Mouse (Mus musculus): Measurements from ENCODE around the gene Sec31a.
A peak's percentile ranks its signal among the peaks of the same experiment; 100 is the strongest.

Gene Sec31a

DNA sequence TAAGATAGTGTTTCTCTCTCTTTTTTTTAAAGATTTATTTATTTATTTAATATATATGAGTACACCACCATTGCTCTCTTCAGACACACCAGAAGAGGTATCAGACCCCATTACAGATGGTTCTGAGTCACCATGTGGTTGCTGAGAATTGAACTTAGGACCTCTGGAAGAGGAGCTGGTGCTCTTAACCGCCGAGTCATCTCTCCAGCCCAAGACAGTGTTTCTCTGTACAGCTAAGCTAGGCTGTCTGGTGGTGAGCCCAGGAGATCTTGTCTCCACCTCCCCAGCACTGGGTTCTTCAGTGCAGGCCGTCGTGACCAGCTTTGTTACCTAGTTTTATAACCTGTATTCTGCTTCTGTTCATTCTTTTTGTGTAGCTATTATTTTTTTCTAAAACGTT lies 5.8 kb downstream of the Sec31a start:
- DNase-seq (ENCODE audit: low read depth, low spot score) = peak; percentile 75

DNA sequence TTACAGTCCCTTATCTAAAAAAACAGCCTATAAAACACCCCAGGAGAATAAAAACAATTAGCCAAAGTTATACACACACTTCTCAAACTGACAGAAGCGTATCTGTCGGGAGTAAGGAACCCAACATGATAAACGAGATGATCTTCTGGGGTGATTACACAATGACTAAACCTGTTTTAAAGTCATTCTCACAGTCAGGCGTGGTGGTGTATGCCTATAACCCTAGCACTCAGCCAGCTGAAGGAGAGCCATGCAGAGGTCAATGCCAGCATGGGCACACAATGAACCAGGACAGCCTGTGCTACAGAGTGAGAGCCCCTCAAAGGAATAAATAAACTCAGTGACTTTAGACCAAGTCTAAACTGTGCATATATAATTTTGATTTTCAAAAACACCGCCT lies 7.5 kb downstream of the Sec31a start:
- no peak for DNase-seq (ENCODE audit: low read depth, low spot score)

DNA sequence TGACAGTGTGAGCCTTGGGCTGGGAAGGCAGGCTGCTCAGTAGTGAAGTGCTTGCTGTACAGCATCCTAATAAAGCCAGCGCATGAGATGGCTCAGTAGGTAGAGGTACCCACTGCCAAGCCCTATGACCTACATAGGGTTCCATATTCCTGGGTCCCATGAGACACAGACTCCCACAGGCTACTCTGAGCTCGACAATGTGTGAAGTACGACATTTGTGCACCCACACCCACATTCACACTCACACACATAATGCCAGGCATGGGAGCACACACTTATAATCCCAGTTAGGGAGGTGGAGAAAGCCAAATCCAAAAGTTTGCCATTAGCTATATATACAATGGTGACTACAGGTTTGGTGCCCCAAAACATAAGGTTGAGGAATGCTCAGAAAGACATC lies 19.3 kb downstream of the Sec31a start:
- DNase-seq (ENCODE audit: low read depth, low spot score) = no peak

DNA sequence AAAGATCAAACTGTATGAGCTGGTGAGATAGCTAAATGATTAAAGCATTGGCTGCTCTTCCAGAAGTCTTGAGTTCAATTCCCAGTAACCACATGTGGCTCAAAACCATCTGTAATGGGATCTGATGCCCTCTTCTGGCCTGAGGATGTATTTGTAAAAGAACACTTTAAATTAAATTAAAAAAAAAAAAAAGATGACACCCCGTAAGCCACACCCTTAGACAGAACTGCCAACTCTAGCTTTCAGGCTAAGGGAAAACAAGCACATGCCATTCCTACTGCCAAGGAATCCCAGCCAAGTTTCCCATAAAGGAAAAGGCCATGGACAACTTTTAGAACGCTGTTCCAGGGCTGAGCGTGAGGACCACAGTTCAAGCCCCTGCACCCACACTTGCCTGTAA lies 22.4 kb downstream of the Sec31a start:
- DNase-seq (ENCODE audit: low read depth, low spot score) = peak; percentile 74

DNA sequence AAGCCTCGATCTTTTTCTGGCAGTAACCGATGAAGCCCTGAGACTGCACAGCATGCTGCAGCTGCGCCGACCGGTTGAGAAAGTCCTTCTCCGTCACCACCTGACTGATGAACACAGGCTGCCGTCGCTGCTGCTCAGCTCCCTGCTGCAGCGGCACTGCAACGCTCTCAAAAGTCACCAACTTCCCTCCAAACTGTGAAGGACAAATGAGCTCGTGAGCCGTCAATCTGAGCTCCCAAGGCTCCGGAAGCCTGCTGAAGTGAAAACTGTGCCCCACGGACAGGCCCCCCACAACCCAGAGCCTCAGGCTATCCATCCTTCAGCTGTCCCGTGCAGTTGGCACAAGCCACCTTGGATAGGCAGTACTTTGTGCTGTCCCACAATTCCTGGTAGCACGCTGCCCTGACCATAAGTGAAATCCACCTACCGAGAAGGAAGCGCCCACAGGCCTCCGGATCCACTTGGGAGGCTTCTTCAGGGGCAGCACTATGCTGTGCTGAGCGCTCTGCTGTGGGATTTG lies 23.5 kb downstream of the Sec31a start:
- DNase-seq (ENCODE audit: low read depth, low spot score) = no peak

DNA sequence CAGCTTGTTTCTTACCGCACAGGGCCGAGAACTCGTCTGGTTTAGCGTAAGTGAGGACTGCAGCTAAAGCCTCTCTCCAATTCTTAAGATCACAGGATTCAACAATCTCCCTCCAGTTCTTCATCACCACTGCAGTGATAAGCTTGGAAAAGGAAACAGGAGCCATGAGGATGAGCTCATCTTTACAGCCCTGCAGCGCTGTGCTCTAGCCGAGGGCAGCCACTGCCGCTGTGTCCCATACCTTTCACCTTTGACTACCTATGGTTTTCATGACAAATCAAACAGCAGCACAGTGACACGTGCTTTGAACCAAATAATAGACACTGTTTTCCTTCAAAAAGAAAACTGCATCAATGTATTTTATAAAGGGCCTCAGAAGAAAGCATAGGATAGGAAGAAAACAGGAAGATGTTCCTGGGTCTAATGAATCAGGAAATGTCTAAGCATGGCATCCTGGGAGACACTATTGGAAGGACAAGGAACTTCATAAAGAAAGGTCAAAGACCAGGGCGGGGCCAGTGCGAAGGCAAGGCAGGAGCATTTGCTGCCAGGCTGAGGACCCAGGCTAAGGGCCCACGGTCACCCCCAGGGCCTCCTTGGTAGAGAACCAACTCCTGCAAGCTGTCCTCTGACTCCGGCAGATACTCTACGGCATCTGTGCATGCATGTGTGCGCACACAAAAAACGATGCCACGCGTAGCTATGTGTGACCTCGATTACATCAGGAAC lies 32.1 kb downstream of the Sec31a start:
- DNase-seq (ENCODE audit: low read depth, low spot score) = no peak

DNA sequence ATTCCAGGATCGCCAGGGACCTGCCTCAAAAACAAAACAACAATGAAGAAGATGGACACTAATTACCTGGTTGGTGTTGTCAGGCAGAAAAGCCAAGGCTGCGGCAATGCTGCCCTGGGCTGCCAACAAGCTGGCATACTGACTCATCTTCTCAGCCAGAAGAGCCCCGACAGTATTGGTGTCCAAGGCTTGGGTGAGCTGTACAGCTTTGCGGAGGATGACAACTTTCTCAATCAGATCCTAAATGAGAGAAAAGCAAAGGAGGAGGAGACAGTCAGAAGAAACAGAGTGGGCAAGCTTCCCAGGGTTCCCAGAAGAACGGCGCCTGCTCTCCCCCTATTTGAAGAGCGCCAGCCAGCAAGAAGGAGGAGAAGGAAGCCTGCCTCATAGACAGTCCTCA lies 34.9 kb downstream of the Sec31a start:
- no peak for DNase-seq (ENCODE audit: low read depth, low spot score)

DNA sequence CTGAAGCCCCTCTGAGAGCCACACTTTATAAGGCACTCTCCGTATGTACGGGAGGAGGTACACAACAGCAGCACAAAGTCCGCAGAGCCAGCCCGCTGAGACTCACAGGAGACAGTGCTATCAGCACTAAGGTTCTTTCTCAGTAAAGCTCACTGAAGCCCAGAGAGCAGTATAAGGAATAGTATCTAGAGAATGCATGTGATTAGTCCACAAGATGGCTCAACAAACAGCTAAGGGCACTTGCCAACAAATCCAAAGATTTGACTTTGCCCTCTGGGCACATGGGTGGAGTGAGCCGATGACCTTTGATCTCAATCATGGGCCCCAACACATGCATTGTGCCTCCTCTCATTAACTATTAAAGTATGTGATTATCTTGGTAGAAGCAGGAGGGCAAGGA lies 35.8 kb downstream of the Sec31a start:
- no peak for DNase-seq (ENCODE audit: low read depth, low spot score)

DNA sequence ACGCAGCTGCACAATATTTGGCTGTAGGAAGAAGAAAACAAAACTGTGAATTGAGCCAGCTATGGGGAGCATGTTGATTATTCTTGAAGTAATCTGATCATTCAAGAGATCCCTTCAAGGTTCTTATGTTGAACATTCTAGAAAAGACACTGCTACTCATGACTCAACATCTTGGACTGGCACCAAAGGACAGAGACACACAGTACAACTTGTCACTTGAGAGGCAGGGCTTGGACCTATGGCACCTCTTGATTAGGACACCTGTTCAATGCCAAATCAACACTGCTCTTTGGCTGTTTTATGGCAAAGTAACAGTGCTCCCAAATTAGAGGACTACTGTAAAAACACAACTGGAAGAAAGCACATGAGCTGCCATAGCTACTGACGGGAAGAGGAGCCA lies 37.1 kb downstream of the Sec31a start:
- DNase-seq (ENCODE audit: low read depth, low spot score) = no peak

DNA sequence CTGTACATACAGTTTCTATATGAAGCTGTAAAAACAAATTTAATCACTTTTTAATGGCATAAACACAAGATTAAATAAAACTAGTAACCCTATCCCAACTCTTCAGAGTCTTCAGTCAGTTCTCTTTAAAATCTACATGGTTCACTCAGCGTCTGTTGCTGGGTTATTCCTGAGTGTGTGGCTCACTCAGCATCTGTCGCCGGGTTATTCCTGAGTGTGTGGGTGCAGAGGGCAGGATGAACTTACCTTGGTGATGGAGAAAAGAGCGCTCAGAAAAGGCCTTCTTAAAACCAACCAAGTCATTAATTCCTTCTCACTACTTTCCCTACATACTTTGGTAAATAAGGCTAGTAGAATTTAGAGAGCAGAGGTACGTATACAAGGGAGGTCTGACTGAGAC lies 37.8 kb downstream of the Sec31a start:
- DNase-seq (ENCODE audit: low read depth, low spot score) = no peak

DNA sequence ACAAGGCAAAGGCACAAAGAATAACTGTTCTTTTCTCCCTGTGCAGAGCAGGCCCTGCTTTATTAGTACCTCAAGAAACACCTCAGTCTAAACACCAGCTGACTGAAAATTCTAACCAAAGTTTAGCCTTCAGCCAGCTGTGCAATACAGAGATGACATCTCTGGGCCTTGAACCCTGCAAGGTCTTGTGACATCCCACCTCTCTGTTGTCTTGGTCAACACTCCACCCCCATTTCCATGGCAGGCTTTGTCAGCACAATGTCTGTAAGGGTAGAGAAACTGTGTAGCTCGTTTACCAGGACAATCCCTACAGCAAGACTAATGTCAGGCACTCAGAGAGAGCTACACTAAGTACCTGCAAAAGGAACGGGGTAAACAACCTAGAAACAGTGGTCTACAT lies 38.7 kb downstream of the Sec31a start:
- no peak for DNase-seq (ENCODE audit: low read depth, low spot score)

DNA sequence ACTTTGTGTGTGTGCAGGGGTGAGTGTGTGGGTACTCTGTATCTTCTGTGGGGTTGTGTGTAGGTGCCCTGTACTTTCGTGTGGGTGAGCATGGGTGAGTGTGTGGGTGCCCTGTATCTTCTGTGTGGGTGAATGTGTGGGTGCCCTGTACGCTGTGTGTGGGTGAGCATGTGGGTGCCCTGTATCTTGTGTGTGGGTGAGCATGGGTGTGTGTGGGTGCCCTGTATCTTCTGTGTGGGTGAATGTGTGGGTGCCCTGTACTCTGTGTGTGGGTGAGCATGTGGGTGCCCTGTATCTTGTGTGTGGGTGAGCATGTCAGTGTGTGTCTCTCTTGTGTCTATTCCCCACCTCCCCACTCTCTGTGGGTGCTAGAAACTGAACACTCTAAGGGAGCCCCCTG lies 41.3 kb downstream of the Sec31a start:
- no peak for DNase-seq (ENCODE audit: low read depth, low spot score)

DNA sequence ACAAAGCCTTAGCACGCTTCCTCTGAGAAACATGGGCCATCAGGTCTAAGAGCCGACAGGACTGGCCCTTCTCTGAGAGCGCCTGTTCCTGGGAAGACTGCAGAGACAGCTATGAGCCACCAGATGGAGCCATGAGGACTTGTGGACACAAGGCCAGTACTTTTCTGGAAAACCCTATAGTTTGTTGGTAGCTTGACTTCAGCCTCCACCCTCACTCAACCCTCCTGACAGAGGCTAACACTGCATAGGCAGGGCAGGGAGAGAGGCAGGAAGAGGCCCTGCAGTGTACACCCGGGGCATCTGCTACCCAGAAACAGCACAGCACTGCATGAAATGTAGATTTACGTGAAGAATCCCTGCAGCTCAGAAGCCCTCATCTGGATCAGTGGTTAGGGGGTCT lies 42.1 kb downstream of the Sec31a start:
- DNase-seq (ENCODE audit: low read depth, low spot score) = peak; percentile 80

DNA sequence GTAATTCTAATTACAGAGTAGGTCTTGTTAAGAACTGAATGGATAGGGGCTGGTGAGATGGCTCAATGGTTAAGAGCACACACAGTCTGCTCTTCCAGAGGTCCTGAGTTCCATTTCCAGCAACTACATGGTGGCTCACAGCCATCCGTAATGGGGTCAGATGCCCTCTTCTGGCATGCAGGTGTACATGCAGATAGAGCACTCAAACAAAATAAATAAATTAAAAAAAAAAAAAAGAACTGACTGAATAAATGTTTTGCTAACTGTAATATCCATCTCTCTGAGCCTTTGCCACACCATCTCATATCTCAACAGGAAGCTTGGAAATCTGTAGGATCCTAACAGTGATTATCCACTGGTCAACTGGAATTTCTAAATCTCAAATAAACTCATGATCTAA lies 45.1 kb downstream of the Sec31a start:
- peak; percentile 36 for DNase-seq (ENCODE audit: low read depth, low spot score)

DNA sequence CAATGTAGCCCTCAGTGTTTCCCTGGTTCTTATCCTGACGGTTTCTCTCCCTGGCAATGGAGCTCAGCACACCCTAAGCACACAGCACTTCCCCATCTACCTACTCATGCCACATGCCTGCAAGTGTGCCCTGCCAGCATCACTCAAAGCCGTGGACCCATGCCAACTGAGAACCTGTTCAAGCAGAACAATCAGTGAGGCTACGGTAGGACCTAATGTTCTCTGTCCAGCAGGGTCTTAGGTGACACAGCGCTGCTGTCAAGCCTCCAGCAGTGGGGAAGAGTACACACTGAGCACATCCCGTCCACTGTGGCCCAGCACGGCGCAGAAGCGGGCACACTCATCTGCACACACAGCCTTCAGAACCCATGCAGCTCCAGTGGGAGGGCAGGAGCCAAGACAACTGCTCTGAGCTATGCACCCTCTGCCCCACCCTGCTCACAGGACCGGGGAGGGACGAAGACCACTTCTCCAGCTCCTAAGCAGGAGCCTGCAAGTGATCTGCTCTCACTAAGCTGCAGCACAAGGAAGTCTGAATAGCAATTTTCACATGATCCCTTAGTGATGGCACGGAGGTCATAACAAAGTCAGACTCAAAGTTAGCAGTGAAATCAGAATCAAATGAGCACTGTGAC lies 46.1 kb downstream of the Sec31a start:
- no peak for DNase-seq (ENCODE audit: low read depth, low spot score)

DNA sequence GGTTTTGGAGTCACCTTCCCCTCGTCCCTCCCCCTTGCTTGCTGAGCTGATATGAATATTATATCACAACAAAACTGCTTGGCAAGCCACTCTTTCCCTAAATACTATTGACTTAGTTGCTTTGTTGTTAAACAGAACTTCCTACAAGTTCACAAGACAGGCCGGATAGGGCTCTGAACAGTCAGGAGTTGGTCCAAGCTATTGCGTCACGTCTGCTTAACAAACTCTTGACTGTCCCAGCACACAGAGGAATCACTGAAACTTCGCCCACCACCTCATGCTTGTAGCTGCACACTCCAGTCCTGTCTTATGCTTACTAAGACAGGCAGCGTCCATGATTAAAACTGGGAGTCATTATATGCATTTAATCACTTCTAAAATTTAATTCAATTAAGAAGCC lies 46.9 kb downstream of the Sec31a start:
- no peak for DNase-seq (ENCODE audit: low read depth, low spot score)

DNA sequence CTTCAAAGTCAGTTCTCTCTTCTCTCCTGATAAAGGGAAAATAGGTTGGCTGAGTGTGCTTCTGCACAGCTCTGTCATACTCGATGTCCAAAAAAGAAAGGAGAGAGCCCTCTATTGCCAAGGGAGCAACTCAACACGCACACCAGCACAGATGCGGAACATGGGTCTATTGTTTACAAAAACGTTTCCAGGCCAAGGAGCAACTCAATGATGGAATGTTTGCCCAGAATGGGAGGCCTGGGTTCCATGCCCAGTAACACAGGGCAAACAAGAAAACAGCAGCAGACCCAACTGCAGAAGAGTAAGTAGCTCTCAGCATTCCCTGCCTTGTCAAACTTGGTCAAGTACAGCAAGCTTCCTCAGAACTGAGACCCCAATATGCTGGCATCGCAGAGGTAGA lies 47.5 kb downstream of the Sec31a start:
- DNase-seq (ENCODE audit: low read depth, low spot score) = no peak

DNA sequence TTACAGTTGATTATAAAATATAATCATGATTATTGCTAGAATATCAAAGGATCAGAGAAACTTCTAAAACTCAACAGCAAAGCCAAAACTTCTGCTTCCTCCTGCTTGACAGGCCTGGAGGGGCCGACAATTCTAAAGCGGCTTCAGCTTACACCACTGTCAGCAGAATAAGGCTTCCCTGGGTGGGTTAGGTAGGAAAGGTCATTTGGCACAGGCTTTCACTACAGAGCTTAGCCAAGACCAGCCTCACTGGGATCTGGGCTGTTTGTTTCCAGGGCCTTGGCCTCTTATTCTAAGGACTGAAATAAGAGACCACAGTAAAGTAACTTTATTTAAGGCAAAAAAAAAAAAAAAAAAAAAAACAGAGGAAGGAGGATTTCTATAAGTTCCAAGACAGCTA lies 49.0 kb downstream of the Sec31a start:
- DNase-seq (ENCODE audit: low read depth, low spot score) = no peak

DNA sequence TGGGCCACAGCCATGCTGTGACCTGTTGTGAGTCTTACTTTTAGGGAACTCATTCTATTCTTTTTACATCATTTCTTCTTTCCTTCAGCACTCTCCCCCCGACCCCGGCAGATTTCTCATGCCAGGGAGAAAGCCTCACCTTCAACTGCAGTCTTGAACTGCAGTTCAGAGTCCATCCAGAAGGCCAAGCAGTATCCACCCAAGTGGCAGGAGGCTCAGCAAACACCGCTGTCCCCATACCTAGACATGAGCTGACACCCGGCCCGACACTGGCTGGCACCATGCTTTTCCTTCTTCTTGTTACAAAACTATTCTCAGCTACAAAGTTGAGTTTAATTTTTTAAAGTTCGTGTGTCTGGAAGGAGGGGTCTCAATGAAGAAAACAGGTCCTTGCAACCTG lies 55.7 kb downstream of the Sec31a start:
- DNase-seq (ENCODE audit: low read depth, low spot score) = no peak

DNA sequence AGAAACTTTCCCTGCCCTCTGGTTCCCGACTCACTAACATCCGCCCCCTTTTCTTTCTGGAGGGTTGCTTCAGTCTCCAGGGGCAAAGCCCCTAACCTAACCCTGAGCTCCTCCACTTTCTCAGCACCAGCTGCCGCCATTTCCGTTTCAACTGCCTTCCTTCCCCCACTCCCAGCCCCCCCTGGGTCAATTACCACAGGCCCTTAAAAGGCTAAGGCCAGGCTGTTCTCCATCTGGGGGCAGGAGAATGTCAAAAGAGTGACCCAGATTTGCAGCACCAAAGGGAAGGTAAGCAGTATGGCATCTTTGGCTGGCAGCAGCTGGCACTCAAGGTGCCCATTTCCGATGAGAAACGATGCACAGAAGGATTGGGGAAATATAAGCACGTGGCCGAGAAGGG lies 57.7 kb downstream of the Sec31a start:
- DNase-seq (ENCODE audit: low read depth, low spot score) = no peak

DNA sequence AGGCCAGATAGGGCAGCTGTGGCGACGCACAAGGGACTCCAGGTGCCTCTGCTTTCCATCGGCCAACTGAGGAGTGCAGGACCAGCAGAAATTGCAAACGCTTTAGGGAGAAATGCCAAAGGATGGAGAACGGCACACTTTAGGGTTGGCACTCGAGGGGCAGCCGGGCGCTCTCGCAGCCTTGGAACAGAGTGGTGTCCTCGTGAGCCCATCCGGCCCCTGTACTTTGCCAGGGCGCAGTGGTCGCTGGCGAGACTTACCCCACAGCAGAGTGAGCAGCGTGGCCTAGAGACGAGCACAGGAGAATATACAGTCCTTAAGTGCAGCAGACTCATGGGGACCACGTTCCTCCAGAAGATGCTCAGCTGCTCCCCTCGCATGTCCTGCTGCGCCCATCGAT lies 61.4 kb downstream of the Sec31a start:
- no peak for DNase-seq (ENCODE audit: low read depth, low spot score)

DNA sequence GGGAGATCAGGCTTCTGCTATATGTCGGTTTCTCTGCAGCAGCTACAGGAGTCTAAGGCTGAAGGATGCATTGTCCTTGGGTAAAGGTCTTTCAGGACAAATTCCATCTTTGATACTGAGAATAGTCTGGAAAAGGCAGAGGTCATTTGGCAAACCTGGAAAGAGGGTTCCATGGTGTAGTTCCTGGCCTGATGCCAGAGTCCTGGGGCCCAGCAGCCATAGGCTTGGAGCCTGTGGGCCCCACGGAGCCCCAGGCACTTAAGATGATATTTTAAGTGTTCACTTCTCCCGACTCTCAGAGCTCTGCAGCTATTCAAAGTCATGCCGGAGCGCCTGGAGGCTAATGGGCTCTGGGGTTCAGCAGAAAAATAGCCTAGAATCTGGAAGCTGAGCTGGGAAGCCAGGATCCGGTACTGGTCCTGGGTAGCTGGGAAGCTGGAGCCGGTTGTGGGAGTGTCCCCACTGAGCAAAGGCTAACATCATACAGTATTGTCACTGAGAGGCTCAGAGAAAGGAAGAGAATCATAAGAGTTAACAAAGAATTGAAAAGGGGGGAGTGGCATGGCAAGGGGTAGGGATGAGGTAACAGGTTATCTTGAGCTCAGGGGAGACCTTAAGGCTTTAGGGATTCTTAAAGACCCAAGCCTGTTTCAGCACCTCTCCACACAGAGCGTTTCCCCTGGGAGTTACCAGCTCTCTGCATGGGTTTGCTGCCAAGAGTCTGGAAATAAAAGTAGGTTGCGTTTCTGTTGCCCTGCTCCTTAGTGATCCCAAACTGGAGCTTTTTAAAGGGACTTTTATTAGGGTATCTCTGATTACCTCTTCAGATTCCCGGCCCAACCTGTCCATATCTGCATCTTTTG lies 62.8 kb downstream of the Sec31a start:
- no peak for DNase-seq (ENCODE audit: low read depth, low spot score)
